In genomic region chr15:99089069-99089468, GRCm38 (mm10) we compare ENCODE assay signal across 10 mouse cellular contexts. TPM values are rescaled to one million over a fixed set of nuclear protein-coding genes. Genes with fewer than 3 reads are reported as not detected.
DNase-seq lines count a peak whose midpoint lies in the region; ATAC-seq and TF ChIP-seq lines count a peak whose summit lies in the region.
"Had no signal": no experiment of that assay in that cellular context is flagged by ENCODE, and none has a peak within 500 bp of the region (broad histone marks: within the 10 kb centered on the region; RNA-seq: fewer than 3 reads in every experiment).

No protein-coding gene starts in this region.

- no peak overlapping the region for H3K9ac ChIP-seq in hindbrain, postnatal 0 days (replicated peaks; ENCODE audit: low read length)
- H3K9ac ChIP-seq in neural tube, embryonic 12.5 days = 0 out of 2 replicates have a peak overlapping the region, but pooled peaks have one; percentile 18

- no peaks in the 10 kb centered on the region for H3K36me3 ChIP-seq in hindbrain, postnatal 0 days (ENCODE audit: insufficient read depth, low read length)
- no peaks in the 10 kb centered on the region for H3K36me3 ChIP-seq in neural tube, embryonic 12.5 days

- no peaks in the 10 kb centered on the region for H3K9me3 ChIP-seq in hindbrain, postnatal 0 days (ENCODE audit: low read length)
- no peaks in the 10 kb centered on the region for H3K9me3 ChIP-seq in neural tube, embryonic 12.5 days

- 12% methylated on average over 14 of the region's 14 CpGs for WGBS in hindbrain, postnatal 0 days
- 6% methylated on average over 14 of the region's 14 CpGs for WGBS in neural tube, embryonic 12.5 days

- no peak overlapping the region for H3K27ac ChIP-seq in hindbrain, postnatal 0 days
- no peak overlapping the region for H3K27ac ChIP-seq in neural tube, embryonic 12.5 days

- no peak for TF ChIP-seq CTCF in hindbrain, postnatal 0 days (IDR thresholded peaks at IDR 0.05; ENCODE audit: low read depth)

- peak overlapping the region; percentile 48; the same call in 1 of the 2 replicates for H3K4me2 ChIP-seq in hindbrain, postnatal 0 days (ENCODE audit: low read depth, low read length)
- peak overlapping the region; percentile 51 for H3K4me2 ChIP-seq in neural tube, embryonic 12.5 days (replicated peaks)

- peaks cover 42% of the 10 kb centered on the region for H3K27me3 ChIP-seq in hindbrain, postnatal 0 days (ENCODE audit: insufficient read depth, low read length)
- H3K27me3 ChIP-seq in neural tube, embryonic 12.5 days (replicated peaks) = peaks cover 77% of the 10 kb centered on the region

- no peak for ATAC-seq in hindbrain, postnatal 0 days
- no peak for ATAC-seq in neural tube, embryonic 12.5 days (ENCODE audit: low FRiP score, low read depth)

- 0 out of 2 replicates have a peak, but pooled peaks cover 3% of the 10 kb centered on the region for H3K4me1 ChIP-seq in hindbrain, postnatal 0 days (ENCODE audit: insufficient read depth, low read length)
- H3K4me1 ChIP-seq in neural tube, embryonic 12.5 days = peaks cover 39% of the 10 kb centered on the region

- no peak overlapping the region for H3K4me3 ChIP-seq in hindbrain, postnatal 0 days (ENCODE audit: low read length)
- H3K4me3 ChIP-seq in neural tube, embryonic 12.5 days = no peak overlapping the region

- DNase-seq in adrenal gland, postnatal 14 days = peak; percentile 35
- no peak for DNase-seq in adrenal gland, postnatal 25 days
- peak; percentile 65 to 73 for DNase-seq in kidney, postnatal 4 days
- no peak for DNase-seq in kidney, adult 11 months
- DNase-seq in hindbrain, postnatal 0 days (ENCODE audit: low spot score) = no peak
- no peak for DNase-seq in right cerebral cortex, postnatal 25 days
- no peak for DNase-seq in lung, postnatal 36 days
- DNase-seq: layer of hippocampus, adult 9-11 months had no signal

RNA-seq across cellular contexts. Expression of gene C1ql4, which starts 1.5 kb away (rescaled TPM):
- total RNA-seq in adrenal gland, postnatal 14 days (2021) = not detected in 2 replicates
- total RNA-seq in adrenal gland, postnatal 25 days (2021) = not detected in 2 replicates
- 8.6 and 11.9 TPM in 2 replicates for total RNA-seq in hindbrain, postnatal 0 days (2014; rRNA removed)
- 4.3 and 5.7 TPM in 2 replicates for polyA plus RNA-seq in hindbrain, postnatal 0 days (2015; fragmentation: Nextera tagmentation; extraction: Ambion mirVana)
- 4.4 and 4.5 TPM in 2 replicates for polyA plus RNA-seq in neural tube, embryonic 12.5 days (2016; fragmentation: Nextera tagmentation; extraction: Ambion mirVana)
- polyA plus RNA-seq: lung, embryonic 16.5 days had no signal

RNA-seq across cellular contexts. Expression of gene Dnajc22, which starts 3.9 kb away (rescaled TPM):
- total RNA-seq in adrenal gland, postnatal 14 days (2021) = 7.1 and 13.9 TPM in 2 replicates
- total RNA-seq in adrenal gland, postnatal 25 days (2021) = 1.9 and 3.8 TPM in 2 replicates
- total RNA-seq in hindbrain, postnatal 0 days (2014; rRNA removed) = 0.68 and 0.99 TPM in 2 replicates
- polyA plus RNA-seq in hindbrain, postnatal 0 days (2015; fragmentation: Nextera tagmentation; extraction: Ambion mirVana) = 0.45 and 0.48 TPM in 2 replicates
- 0.70 and 1.1 TPM in 2 replicates for polyA plus RNA-seq in neural tube, embryonic 12.5 days (2016; fragmentation: Nextera tagmentation; extraction: Ambion mirVana)

RNA-seq across cellular contexts. Expression of gene Troap, which starts 14.7 kb away (rescaled TPM):
- total RNA-seq in adrenal gland, postnatal 14 days (2021) = 6.3 and 6.9 TPM in 2 replicates
- 4.3 and 5.6 TPM in 2 replicates for total RNA-seq in adrenal gland, postnatal 25 days (2021)
- 4.3 and 10.5 TPM in 2 replicates for total RNA-seq in hindbrain, postnatal 0 days (2014; rRNA removed)
- 4.5 and 6.4 TPM in 2 replicates for polyA plus RNA-seq in hindbrain, postnatal 0 days (2015; fragmentation: Nextera tagmentation; extraction: Ambion mirVana)
- polyA plus RNA-seq in neural tube, embryonic 12.5 days (2016; fragmentation: Nextera tagmentation; extraction: Ambion mirVana) = 24.2 and 25.8 TPM in 2 replicates

RNA-seq across cellular contexts. Expression of gene Prph, which starts 34.1 kb away (rescaled TPM):
- 6.5 and 25.2 TPM in 2 replicates for total RNA-seq in adrenal gland, postnatal 14 days (2021)
- total RNA-seq in adrenal gland, postnatal 25 days (2021) = 0.52 and 2.2 TPM in 2 replicates
- 62.6 and 70.9 TPM in 2 replicates for total RNA-seq in hindbrain, postnatal 0 days (2014; rRNA removed)
- polyA plus RNA-seq in hindbrain, postnatal 0 days (2015; fragmentation: Nextera tagmentation; extraction: Ambion mirVana) = 50.0 and 53.5 TPM in 2 replicates
- polyA plus RNA-seq in neural tube, embryonic 12.5 days (2016; fragmentation: Nextera tagmentation; extraction: Ambion mirVana) = 109 and 168 TPM in 2 replicates

RNA-seq across cellular contexts. Expression of gene Spats2, which starts 36.6 kb away (rescaled TPM):
- total RNA-seq in adrenal gland, postnatal 14 days (2021) = 18.5 and 19.9 TPM in 2 replicates
- 18.7 and 19.6 TPM in 2 replicates for total RNA-seq in adrenal gland, postnatal 25 days (2021)
- 23.6 and 25.8 TPM in 2 replicates for total RNA-seq in hindbrain, postnatal 0 days (2014; rRNA removed)
- 23.4 and 23.6 TPM in 2 replicates for polyA plus RNA-seq in hindbrain, postnatal 0 days (2015; fragmentation: Nextera tagmentation; extraction: Ambion mirVana)
- 70.9 and 71.5 TPM in 2 replicates for polyA plus RNA-seq in neural tube, embryonic 12.5 days (2016; fragmentation: Nextera tagmentation; extraction: Ambion mirVana)

Comparison
In these comparisons a context has a peak if more than half of its experiments do, and no peak if none do; other contexts are left out.
1. DNase-seq: peak in adrenal gland, postnatal 14 days (single experiment) and kidney, postnatal 4 days (2 of 2); none in adrenal gland, postnatal 25 days (single experiment), kidney, adult 11 months (single experiment), hindbrain, postnatal 0 days (single experiment), right cerebral cortex, postnatal 25 days (single experiment) and lung, postnatal 36 days (single experiment).